8 mouse cellular contexts compared by ENCODE assay signal in genomic region chr2:26627921-26628739, GRCm38 (mm10). TPM values are rescaled to one million over a fixed set of nuclear protein-coding genes. Genes with fewer than 3 reads are reported as not detected.
DNase-seq lines count a peak whose midpoint lies in the region; ATAC-seq lines count a peak whose summit lies in the region.

Fam69b (plus strand) TSS chr2:26628457.

- H3K9me3 ChIP-seq in liver, embryonic 16.5 days (replicated peaks; ENCODE audit: control insufficient read depth, low read length), result no peaks in the 10 kb centered on the region
- H3K9me3 ChIP-seq in neural tube, embryonic 14.5 days (ENCODE audit: control insufficient read depth, low read length), result no peaks in the 10 kb centered on the region

- DNase-seq in MN1 (ENCODE audit: low spot score), result peak; percentile 79
- peak; percentile 91 to 95 for DNase-seq in cerebellum, adult 18-20 months
- peak; percentile 76 for DNase-seq in forelimb bud, embryonic 11.5 days (ENCODE audit: low read depth, low spot score)
- DNase-seq in heart, postnatal 36 days, result peak; percentile 73
- DNase-seq in layer of hippocampus, adult 18-20 months (ENCODE audit: low spot score in 2 of 2), result peak; percentile 82 to 92
- peak; percentile 86 for DNase-seq in thymus, postnatal 14 days

- H3K27me3 ChIP-seq in liver, embryonic 16.5 days (ENCODE audit: control insufficient read depth, insufficient read depth, low read depth, low read length), result peaks cover 21% of the 10 kb centered on the region
- no peaks in the 10 kb centered on the region for H3K27me3 ChIP-seq in neural tube, embryonic 14.5 days (ENCODE audit: control insufficient read depth, insufficient read depth, low read length)

- ATAC-seq in liver, embryonic 16.5 days (ENCODE audit: low read depth), result peak; percentile 27; the same call in 1 of the 2 replicates
- ATAC-seq in neural tube, embryonic 14.5 days (ENCODE audit: low read depth), result peak; percentile 76

- peak within 1 kb of the TSS; percentile 55; the same call in 1 of the 2 replicates for H3K9ac ChIP-seq in liver, embryonic 16.5 days (ENCODE audit: low read depth, low read length)
- peak within 1 kb of the TSS; percentile 97 for H3K9ac ChIP-seq in neural tube, embryonic 14.5 days (replicated peaks; ENCODE audit: low read depth, low read length)

- intact Hi-C loops in heart, postnatal 36 days (cut with DNase I), result no loop called here

- H3K4me2 ChIP-seq in liver, embryonic 16.5 days (ENCODE audit: low read depth, low read length), result peak within 1 kb of the TSS; percentile 80
- peak within 1 kb of the TSS; percentile 61 for H3K4me2 ChIP-seq in neural tube, embryonic 14.5 days (ENCODE audit: low read depth, low read length)

- H3K4me1 ChIP-seq in liver, embryonic 16.5 days (ENCODE audit: control insufficient read depth, low read depth, low read length), result no peaks in the 10 kb centered on the region
- H3K4me1 ChIP-seq in neural tube, embryonic 14.5 days (ENCODE audit: control insufficient read depth, insufficient read depth, low read length), result peaks cover 36% of the 10 kb centered on the region

- H3K4me3 ChIP-seq in liver, embryonic 16.5 days (ENCODE audit: low read depth, low read length), result peak within 1 kb of the TSS; percentile 58
- peak within 1 kb of the TSS; percentile 82 for H3K4me3 ChIP-seq in neural tube, embryonic 14.5 days (ENCODE audit: low read depth, low read length)

- under 1% methylated on average over 69 of the region's 70 CpGs for WGBS in liver, embryonic 16.5 days (ENCODE audit: insufficient replicate concordance)
- under 1% methylated on average over 62 of the region's 70 CpGs for WGBS in neural tube, embryonic 14.5 days

- H3K27ac ChIP-seq in liver, embryonic 16.5 days (ENCODE audit: low read length), result no peak within 1 kb of the TSS
- peak within 1 kb of the TSS; percentile 85 for H3K27ac ChIP-seq in neural tube, embryonic 14.5 days (ENCODE audit: low read depth, low read length)

- H3K36me3 ChIP-seq in liver, embryonic 16.5 days (ENCODE audit: control insufficient read depth, insufficient read depth), result no peaks in the 10 kb centered on the region
- no peaks in the 10 kb centered on the region for H3K36me3 ChIP-seq in neural tube, embryonic 14.5 days (ENCODE audit: control insufficient read depth, insufficient read depth, low read length)

RNA-seq across cellular contexts. Expression of gene Fam69b, which starts in this region (rescaled TPM):
- total RNA-seq in heart, postnatal 36 days (2021), result 10 to 100 TPM; 26.4 to 28.3 TPM
- total RNA-seq in layer of hippocampus, adult 18-20 months (2021), result 10 to 100 TPM; 67.9 to 72.8 TPM
- 0.61 and 1.3 TPM in 2 replicates for polyA plus RNA-seq in liver, embryonic 16.5 days (2015; fragmentation: Nextera tagmentation; extraction: Ambion mirVana)
- polyA plus RNA-seq in neural tube, embryonic 14.5 days (2014; fragmentation: Nextera tagmentation; extraction: Ambion mirVana), result 123 and 139 TPM in 2 replicates

Comparison
In these comparisons a context has a peak if more than half of its experiments do, and no peak if none do; other contexts are left out.
1. RNA of gene Fam69b (polyA plus RNA-seq): 123 to 139 TPM in neural tube, embryonic 14.5 days; 0.61 to 1.3 TPM in liver, embryonic 16.5 days; every median in the first group is over 10 times any median in the second.
2. Peak in every context shown above with its lines, with median percentiles within 50 percentile points of each other: DNase-seq.